Mouse (Mus musculus) myocyte (in vitro differentiated cells): ENCODE results near the gene Rbm4.
A peak's percentile ranks its signal among the peaks of the same experiment; 100 is the strongest.

ENCODE experiments used
- CEBPB ChIP-seq: IDR thresholded peaks from 2 replicates; pipeline ENCODE4 v1.6.1; 2011; ENCODE audit warnings: mild to moderate bottlenecking, moderate library complexity; ENCODE audit not compliant: poor library complexity, insufficient read depth, severe bottlenecking
- E2F4 ChIP-seq: IDR thresholded peaks from one replicate; pipeline ENCODE4 v1.6.1; 2011; ENCODE audit warnings: mild to moderate bottlenecking, control low read depth, moderate library complexity; ENCODE audit not compliant: insufficient read depth
- MAX ChIP-seq: IDR thresholded peaks from one replicate; pipeline ENCODE4 v1.6.1; 2011; ENCODE audit warnings: low read depth, mild to moderate bottlenecking, control low read depth
- POLR2A ChIP-seq: IDR thresholded peaks from one replicate; pipeline ENCODE4 v1.6.1; 2011; ENCODE audit warnings: low read depth, mild to moderate bottlenecking, control low read depth, moderate library complexity; ENCODE audit not compliant: insufficient read length
- POLR2AphosphoS2 ChIP-seq: IDR thresholded peaks from one replicate; pipeline ENCODE4 v1.6.1; 2011; ENCODE audit warnings: low read depth, control low read depth; ENCODE audit not compliant: insufficient read length

DNA sequence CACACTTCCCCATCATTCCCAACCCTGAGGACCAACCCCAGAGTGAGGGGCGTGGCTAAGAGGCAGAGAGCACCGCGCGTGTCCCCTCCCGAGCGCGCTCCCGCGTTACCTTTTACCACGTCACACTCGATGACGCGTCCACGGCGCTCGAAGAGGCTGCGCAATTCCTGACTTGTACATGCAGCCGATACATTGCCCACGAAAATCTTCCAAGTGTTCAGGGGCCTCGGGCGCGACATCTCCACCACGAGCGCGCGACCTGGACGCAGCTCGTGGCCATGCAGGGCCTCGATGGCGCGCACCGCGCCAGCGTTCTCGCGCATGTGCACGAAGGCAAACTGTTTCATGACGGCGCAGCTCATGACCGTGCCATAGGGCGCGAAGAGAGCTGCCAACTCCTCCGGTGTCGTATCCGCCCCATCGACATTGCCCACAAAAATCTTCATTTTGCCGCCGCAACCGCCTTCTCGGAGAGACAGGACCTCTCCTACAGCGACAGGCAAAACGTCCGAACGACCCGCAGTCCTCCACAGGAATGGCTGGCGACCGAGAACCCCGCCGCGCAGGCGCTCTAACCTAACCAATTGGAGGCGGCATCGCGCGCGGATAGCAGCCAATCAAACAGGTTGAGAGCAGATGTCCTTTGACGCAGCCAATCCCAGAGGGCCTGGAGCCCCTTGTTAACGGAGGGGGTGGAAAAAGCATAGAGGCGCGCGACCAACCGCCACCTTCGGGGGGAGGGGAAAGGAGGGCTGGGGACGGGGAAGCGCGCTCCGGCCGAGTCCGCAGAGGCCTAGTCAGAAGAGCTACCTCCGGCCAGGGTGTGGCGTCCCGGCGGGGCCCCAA, 17.6 kb upstream of the Rbm4 start, which contains the start of the genes Gm21992 and Rbm14:
- TF ChIP-seq CEBPB (no peak), POLR2AphosphoS2 (peak; percentile 88), MAX (no peak), POLR2A (peak; percentile 89), E2F4 (no peak)
